Mouse (Mus musculus): ENCODE results near the gene Zfand5.

Zfand5 gene

GRCm38 (mm10) chr19:21328951-21329350, 56.9 kb downstream of the Zfand5 start:
- no peak for DNase-seq (ENCODE audit: low read depth, low spot score)

GRCm38 (mm10) chr19:21329770-21330169, 57.7 kb downstream of the Zfand5 start:
- no peak for DNase-seq (ENCODE audit: low read depth, low spot score)

DNA sequence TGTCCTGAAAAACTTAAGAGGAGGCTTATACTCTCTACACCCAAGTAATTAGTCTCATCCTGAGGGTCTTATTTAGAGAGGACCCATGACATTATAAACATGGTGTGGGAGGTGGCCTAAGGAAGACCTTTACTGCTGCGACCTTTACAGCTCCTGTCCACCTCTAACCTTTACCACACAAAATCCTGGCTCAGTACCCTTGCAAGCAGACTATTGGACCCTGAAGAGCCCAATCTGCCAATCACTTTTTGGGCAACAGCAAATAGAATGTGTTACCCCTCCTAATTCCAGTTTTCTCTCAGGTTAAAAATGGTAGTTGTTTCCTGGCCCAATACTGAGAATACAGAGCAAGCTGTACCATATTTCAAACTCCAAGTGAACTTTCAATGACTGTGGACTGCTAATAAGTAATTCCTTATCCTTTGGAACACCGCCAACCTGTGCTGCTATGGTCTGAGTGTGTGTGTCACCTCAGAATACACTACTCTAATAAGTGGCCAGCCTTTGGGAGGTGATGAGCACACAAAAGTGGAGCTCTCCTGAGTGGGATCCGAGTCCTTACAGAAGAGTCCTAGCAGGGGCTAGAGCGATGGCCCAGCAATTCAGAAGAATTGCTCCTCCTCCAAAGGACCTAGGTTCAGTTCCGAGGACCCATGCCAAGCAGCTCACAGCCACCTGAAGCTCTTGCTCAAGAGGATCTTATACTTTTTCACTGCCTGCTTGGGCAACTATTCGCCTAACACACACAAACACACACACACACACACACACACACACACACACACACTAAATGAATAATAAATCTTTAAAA, 58.4 kb downstream of the Zfand5 start:
- DNase-seq (ENCODE audit: low read depth, low spot score) = no peak

GRCm38 (mm10) chr19:21331621-21332155, 59.6 kb downstream of the Zfand5 start:
- no peak for DNase-seq (ENCODE audit: low read depth, low spot score)

Data from telencephalon, adult 2 months (tissue).